Mouse (Mus musculus) midbrain, embryonic 13.5 days (tissue): ENCODE measurements around the gene Thrsp. TPM values are rescaled to one million over a fixed set of nuclear protein-coding genes. Genes with fewer than 3 reads are reported as not detected.
A peak's percentile ranks its signal among the peaks of the same experiment; 100 is the strongest.

Source experiments
- ATAC-seq: fragments of 200-750 bp; cut with Nextera tagmentation; 2 replicates; pipeline ENCODE4 v1.8.0; 2017; ENCODE audit warnings: mild to moderate bottlenecking, moderate TSS enrichment, moderate library complexity
- H3K27ac ChIP-seq: fragments of 300-500 bp; sonication (generic); 2 replicates; pipeline ENCODE4 v1.5.1; 2015; ENCODE audit warnings: inconsistent platforms, mild to moderate bottlenecking, moderate library complexity
- H3K27me3 ChIP-seq: fragments of 300-500 bp; sonication (generic); 2 replicates; pipeline ENCODE4 v1.6.1; 2015; ENCODE audit warnings: mild to moderate bottlenecking, inconsistent platforms
- H3K36me3 ChIP-seq: fragments of 300-500 bp; sonication (generic); 2 replicates; pipeline ENCODE4 v1.6.1; 2015; ENCODE audit warnings: mild to moderate bottlenecking, inconsistent platforms
- H3K4me1 ChIP-seq: fragments of 300-500 bp; sonication (generic); replicated peaks from 2 replicates; pipeline ENCODE4 v1.6.1; 2015; ENCODE audit warnings: inconsistent platforms
- H3K4me2 ChIP-seq: fragments of 300-500 bp; sonication (generic); replicated peaks from 2 replicates; pipeline ENCODE4 v1.6.1; 2015; ENCODE audit warnings: moderate library complexity, mild to moderate bottlenecking, inconsistent platforms
- H3K4me3 ChIP-seq: fragments of 300-500 bp; sonication (generic); replicated peaks from 2 replicates; pipeline ENCODE4 v1.5.1; 2015; ENCODE audit warnings: mild to moderate bottlenecking, inconsistent platforms
- H3K9ac ChIP-seq: fragments of 300-500 bp; sonication (generic); replicated peaks from 2 replicates; pipeline ENCODE4 v1.6.1; 2015; ENCODE audit warnings: mild to moderate bottlenecking, inconsistent platforms
- H3K9me3 ChIP-seq: fragments of 300-500 bp; sonication (generic); 2 replicates; pipeline ENCODE4 v1.6.1; 2016; ENCODE audit warnings: mild to moderate bottlenecking, inconsistent platforms
- WGBS: fragments of 180-500 bp; shearing (Covaris S2); methylation state at CpG from one replicate; pipeline ENCODE4 v1.1.7; 2015; 5-methylcytosine and 5-hydroxymethylcytosine counted together
- polyA plus RNA-seq: library from polyadenylated mRNA; unstranded; fragments of >200 nt; fragmentation: Nextera tagmentation; extraction: Ambion mirVana; gene quantifications from 2 replicates; pipeline ENCODE4 v1.2.1, GENCODE M21; 2015

Thrsp gene
- polyA plus RNA-seq, 1 experiment from 2014 or later, result 0.89 TPM

DNA sequence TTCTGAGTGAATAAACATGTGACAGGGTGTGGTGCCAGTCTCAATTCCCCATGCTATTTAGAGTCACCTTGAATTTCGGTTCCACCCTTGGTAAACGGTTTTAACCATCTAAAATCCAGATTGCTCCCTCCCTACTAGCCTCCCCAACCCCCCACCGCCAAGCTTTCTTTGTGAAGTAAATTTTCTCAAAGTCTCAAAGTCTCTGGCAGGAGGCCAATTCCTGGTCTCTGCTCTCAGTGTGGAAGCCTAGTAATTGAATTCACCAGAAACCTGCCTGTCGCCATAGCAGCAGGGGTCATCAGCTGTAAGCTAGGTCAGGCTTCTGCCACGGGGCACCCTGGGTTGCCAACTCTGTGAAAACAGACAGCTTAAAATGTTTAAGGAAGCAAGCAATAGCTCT lies 12.2 kb upstream of the Thrsp start:
- H3K4me3 ChIP-seq, result no peak overlapping the region
- peak; percentile 87 for ATAC-seq
- H3K4me1 ChIP-seq, result peaks cover 19% of the 10 kb centered on the region
- WGBS, result under 1% methylated on average over 5 of the region's 5 CpGs
- H3K9me3 ChIP-seq, result no peaks in the 10 kb centered on the region
- H3K27me3 ChIP-seq, result no peaks in the 10 kb centered on the region
- H3K9ac ChIP-seq, result no peak overlapping the region
- no peaks in the 10 kb centered on the region for H3K36me3 ChIP-seq
- H3K4me2 ChIP-seq, result peak overlapping the region; percentile 16
- peak overlapping the region; percentile 69 for H3K27ac ChIP-seq

DNA sequence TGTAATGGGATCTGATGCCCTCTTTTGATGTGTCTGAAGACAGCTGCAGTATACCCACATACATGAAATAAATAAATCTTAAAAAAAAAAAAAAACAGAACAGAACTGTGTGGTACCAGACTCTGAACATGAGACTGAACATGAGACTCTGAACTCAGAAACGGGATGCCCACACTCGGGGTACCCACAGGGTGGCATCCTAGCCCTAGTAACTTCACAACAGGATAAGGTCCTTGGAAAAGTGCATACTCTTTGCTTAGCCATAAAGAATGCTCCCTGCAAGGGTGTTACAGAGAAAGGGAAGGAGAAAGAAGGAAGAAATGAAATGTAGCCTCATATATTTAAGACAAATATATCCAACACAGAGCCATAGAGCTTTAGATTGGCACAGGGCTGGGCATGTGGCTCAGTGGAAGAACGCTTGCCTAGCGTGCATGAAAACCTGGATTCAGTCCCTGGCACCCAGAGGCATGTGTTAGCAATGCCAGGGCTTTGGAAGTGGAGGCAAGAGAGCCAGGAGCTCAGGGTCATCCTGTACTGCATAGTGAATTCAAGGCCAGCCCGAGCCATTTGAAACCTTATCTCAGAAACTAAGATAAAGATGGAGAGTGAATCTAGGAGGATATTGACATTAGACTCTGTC lies 10.4 kb upstream of the Thrsp start:
- H3K9me3 ChIP-seq, result no peaks in the 10 kb centered on the region
- no peak for ATAC-seq
- no peaks in the 10 kb centered on the region for H3K27me3 ChIP-seq
- H3K27ac ChIP-seq, result no peak overlapping the region; the same call in 1 of the 2 replicates
- H3K4me2 ChIP-seq, result no peak overlapping the region
- no peaks in the 10 kb centered on the region for H3K36me3 ChIP-seq
- no peak overlapping the region for H3K4me3 ChIP-seq
- H3K4me1 ChIP-seq, result peaks cover 19% of the 10 kb centered on the region
- 85% methylated on average over 5 of the region's 5 CpGs for WGBS
- no peak overlapping the region for H3K9ac ChIP-seq

DNA sequence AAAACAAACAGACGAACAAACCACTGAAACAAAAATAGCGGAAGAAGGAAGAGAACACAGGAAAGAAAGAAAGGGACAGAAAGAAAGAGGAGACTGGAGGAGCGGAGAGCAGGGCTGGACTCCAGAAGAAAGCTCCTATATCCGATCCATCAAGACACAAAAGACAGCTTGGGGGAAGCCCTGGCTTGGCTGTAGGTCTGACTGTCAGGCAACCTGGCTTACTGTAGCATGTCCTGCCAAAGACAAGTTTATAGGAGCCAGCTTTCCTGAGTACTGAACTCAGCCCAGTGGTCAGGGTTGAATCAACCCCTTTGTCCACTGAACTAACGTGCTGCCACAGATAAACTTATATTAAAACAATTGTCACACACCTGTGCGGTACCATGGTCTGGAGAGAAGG lies 9.8 kb upstream of the Thrsp start:
- no peaks in the 10 kb centered on the region for H3K9me3 ChIP-seq
- no peak overlapping the region for H3K4me2 ChIP-seq
- no peaks in the 10 kb centered on the region for H3K27me3 ChIP-seq
- no peaks in the 10 kb centered on the region for H3K36me3 ChIP-seq
- H3K4me1 ChIP-seq, result peaks cover 19% of the 10 kb centered on the region
- no peak overlapping the region for H3K27ac ChIP-seq
- no peak for ATAC-seq
- 85% methylated on average over 6 of the region's 6 CpGs for WGBS
- H3K9ac ChIP-seq, result no peak overlapping the region
- no peak overlapping the region for H3K4me3 ChIP-seq

DNA sequence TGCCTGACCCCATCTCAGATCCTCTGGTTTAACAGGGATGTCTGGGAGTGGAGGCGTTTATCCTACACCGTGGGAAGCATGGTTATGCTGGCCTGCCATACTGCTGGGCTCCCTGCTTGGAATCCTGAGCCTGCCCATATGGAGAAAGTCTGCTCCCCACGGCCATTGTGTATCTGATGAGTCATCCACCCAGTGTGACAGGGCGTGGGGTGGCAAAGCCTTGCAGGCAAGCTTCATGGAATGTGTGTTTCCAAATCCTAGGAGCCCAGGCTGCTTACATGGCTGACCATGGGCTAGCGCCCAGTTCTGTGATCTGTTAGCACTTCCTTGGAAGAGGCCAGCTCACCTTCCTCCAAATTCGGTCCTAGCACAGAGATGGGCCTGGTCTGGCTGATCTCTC lies 9.0 kb upstream of the Thrsp start:
- no peak overlapping the region for H3K9ac ChIP-seq
- no peaks in the 10 kb centered on the region for H3K27me3 ChIP-seq
- no peak overlapping the region for H3K4me3 ChIP-seq
- H3K36me3 ChIP-seq, result no peaks in the 10 kb centered on the region
- H3K9me3 ChIP-seq, result no peaks in the 10 kb centered on the region
- 79% methylated on average over 6 of the region's 6 CpGs for WGBS
- no peak for ATAC-seq
- peaks cover 19% of the 10 kb centered on the region for H3K4me1 ChIP-seq
- H3K4me2 ChIP-seq, result no peak overlapping the region
- H3K27ac ChIP-seq, result no peak overlapping the region

DNA sequence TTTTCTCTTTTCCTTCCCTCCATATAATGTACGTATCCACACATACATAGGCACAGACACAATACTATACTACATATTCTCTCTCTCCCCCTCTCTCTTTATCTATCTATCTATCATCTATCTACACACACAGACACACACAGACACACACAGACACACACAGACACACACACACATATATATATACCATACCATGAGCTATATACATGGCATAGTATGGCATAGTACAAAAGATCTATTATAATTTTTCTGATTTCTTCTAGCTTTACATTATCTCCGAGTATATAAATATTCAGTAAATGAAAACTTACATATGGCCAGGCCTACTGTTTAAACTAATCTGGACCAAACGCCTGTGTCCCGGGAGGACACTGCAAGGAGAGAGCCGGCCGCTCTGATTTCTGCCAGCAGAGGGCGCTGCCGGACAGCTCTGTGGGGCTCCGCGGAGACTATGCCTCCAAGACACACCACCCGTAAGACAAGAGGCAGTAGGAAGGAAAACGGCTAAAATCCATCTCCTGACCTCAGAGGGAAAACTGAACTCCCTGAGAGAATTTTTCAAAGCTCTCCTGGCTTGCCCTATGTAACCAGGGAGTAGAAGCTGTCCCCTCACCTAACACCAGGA lies 7.2 kb upstream of the Thrsp start:
- Histone ChIP-seq H3K4me1 (peaks cover 12% of the 10 kb centered on the region), H3K27ac (0 out of 2 replicates have a peak overlapping the region, but pooled peaks have one; percentile 21), H3K27me3 (no peaks in the 10 kb centered on the region), H3K9me3 (no peaks in the 10 kb centered on the region), H3K4me2 (no peak overlapping the region), H3K36me3 (no peaks in the 10 kb centered on the region), H3K4me3 (no peak overlapping the region), H3K9ac (no peak overlapping the region)
- WGBS, result 8% methylated on average over 12 of the region's 12 CpGs
- peak; percentile 83 for ATAC-seq

DNA sequence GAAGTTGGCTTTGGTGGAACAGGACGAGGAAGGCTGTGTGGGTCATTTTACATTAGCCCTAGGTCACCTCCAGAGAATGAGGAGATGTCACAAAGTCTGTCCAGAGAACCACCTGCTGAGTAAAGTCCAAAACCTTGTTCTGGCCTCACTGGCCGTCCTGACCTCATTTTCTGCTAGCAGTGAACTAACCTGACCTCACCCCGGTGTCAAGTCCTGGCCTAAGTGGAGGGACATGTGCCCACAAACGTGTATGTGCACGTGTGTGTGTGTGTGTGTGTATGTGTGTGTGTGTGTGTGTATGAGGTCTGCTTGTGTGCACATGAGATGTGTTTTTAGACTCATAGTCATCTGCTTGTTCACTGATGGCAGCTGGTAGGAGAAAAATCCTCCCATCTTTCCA lies 6.2 kb upstream of the Thrsp start:
- Histone ChIP-seq H3K4me2 (no peak overlapping the region), H3K9me3 (no peaks in the 10 kb centered on the region), H3K9ac (no peak overlapping the region), H3K4me1 (peaks cover 4% of the 10 kb centered on the region), H3K27me3 (no peaks in the 10 kb centered on the region), H3K27ac (no peak overlapping the region), H3K36me3 (no peaks in the 10 kb centered on the region), H3K4me3 (no peak overlapping the region)
- ATAC-seq, result no peak
- 61% methylated on average over 5 of the region's 5 CpGs for WGBS

DNA sequence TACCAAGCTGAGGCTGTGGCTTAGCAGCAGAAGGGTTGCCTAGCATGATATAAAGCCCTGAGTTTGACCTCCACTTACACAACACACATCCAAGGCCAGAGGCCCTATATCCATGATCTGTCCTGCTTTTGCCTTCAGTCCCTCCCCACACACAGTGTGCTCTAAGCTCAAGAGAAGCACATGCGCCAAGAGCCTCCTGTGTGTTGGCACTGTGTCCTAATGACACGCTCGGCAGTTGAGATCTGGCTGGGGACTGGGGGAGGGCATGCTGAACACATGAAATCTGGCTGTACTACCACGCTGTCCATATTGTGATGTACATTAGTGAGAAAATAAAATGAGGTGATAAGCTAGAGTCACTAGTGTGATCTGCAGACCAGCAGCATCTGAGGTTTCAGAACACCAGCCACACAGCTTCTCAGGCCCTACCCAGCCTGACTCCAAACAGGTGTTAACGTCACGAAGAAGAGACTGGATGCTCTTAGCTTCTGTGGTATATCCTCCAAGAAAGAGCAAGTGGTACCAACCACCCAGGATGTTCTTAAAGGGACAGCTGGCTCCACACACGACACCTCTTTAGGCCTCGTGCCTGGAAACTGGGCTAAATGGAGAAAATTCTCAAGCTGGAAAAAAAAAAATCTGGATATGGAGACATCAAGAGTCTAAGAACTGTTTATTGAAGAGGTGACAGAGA lies 3.6 kb upstream of the Thrsp start:
- H3K4me1 ChIP-seq, result peaks cover 4% of the 10 kb centered on the region; the same call in 1 of the 2 replicates
- no peaks in the 10 kb centered on the region for H3K9me3 ChIP-seq
- no peaks in the 10 kb centered on the region for H3K36me3 ChIP-seq
- no peak overlapping the region for H3K9ac ChIP-seq
- no peak overlapping the region for H3K4me2 ChIP-seq
- WGBS, result 82% methylated on average over 8 of the region's 8 CpGs
- no peak overlapping the region for H3K4me3 ChIP-seq
- no peak overlapping the region for H3K27ac ChIP-seq
- H3K27me3 ChIP-seq, result no peaks in the 10 kb centered on the region
- ATAC-seq, result no peak

DNA sequence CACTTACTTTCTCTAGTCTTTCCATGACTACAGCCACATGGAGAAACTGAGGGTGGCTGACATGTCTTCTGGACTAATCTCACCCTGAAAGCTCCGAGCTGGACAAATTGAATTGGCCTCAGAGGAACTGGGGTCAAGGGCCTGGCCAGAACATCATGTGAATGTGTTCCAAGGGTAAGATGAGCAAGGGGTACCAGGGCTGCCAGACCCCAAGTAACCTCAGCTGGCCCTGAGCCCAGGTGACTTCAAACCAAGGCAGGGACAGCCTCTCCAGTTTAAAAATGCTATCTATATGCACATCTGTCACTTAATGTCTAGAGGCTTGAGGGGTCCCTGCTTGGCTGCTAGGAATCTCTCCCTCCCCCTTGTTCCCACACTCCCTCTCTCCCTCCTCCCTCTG lies 2.9 kb upstream of the Thrsp start:
- H3K4me1 ChIP-seq, result peaks cover 4% of the 10 kb centered on the region; the same call in 1 of the 2 replicates
- no peak for ATAC-seq
- H3K27me3 ChIP-seq, result no peaks in the 10 kb centered on the region
- no peaks in the 10 kb centered on the region for H3K9me3 ChIP-seq
- no peaks in the 10 kb centered on the region for H3K36me3 ChIP-seq
- H3K4me3 ChIP-seq, result no peak overlapping the region
- WGBS, result 62% methylated on average over 1 of the region's 1 CpGs
- H3K9ac ChIP-seq, result no peak overlapping the region
- H3K4me2 ChIP-seq, result no peak overlapping the region
- no peak overlapping the region for H3K27ac ChIP-seq

DNA sequence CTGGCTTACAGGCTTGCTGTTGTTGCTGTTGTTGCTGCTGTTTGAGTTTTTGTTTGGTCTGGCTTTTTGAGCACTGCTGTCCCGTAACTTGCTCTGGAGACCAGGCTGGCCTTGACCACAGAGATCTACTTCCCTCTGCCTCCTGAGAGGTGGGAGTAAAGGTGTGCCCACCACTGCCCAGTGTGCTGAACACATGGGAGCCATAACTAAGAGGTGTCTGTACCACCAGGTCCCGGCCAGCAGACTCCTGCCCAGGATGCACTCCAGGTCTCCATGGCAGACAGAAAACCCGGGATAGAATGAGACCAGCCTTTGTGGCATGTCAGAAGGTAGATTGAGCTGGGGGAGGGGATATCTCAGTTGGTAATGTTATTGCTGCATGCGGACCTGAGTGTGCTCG lies 1.6 kb upstream of the Thrsp start:
- Histone ChIP-seq H3K27me3 (no peaks in the 10 kb centered on the region), H3K9ac (no peak overlapping the region), H3K4me2 (no peak overlapping the region), H3K36me3 (no peaks in the 10 kb centered on the region), H3K27ac (no peak overlapping the region), H3K4me1 (no peaks in the 10 kb centered on the region), H3K9me3 (no peaks in the 10 kb centered on the region), H3K4me3 (no peak overlapping the region)
- 86% methylated on average over 5 of the region's 5 CpGs for WGBS
- no peak for ATAC-seq

DNA sequence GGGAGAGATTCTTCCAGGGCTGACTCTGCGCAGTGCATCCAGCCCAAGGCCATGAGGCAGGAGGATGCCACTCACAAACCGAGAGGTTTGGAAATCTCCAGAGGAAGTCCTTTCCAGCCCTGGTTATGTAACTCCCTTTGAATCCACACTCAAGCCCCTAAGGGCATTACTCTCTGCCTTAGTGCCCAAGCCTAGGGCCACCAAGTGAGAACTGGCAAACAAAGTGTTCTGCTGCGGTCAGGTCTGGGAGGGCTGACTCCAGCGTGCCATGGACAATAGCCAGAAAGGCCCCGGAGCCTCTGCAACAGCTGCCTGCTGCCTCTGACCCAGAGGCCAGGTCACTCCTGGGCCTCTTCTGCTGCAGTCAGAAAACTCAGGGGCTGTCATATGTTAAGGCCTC lies 1.2 kb upstream of the Thrsp start:
- no peaks in the 10 kb centered on the region for H3K4me1 ChIP-seq
- H3K4me2 ChIP-seq, result no peak overlapping the region
- no peaks in the 10 kb centered on the region for H3K27me3 ChIP-seq
- no peaks in the 10 kb centered on the region for H3K36me3 ChIP-seq
- no peak overlapping the region for H3K9ac ChIP-seq
- H3K9me3 ChIP-seq, result no peaks in the 10 kb centered on the region
- H3K4me3 ChIP-seq, result no peak overlapping the region
- ATAC-seq, result no peak
- WGBS, result 82% methylated on average over 5 of the region's 5 CpGs
- no peak overlapping the region for H3K27ac ChIP-seq

DNA sequence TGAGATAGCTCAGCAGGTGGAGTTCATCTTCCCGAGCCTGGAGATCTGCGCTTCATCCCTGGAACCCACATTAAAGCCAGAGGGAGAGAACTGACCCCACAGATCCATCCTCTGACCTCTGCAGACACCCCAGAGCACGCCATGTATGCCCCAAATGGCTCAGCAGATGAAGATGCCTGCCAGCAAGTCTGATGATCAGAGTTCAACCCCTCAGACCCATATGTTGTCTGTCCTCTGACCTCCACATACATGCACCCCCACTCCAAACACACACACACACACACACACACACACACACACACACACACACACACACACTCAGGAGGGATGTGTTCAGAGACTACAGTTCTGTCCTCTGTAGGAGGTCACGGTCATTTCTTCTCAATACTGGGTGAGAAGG lies 1.1 kb downstream of the Thrsp start:
- Histone ChIP-seq H3K4me1 (no peaks in the 10 kb centered on the region), H3K27me3 (no peaks in the 10 kb centered on the region), H3K4me3 (no peak overlapping the region), H3K4me2 (no peak overlapping the region), H3K9me3 (no peaks in the 10 kb centered on the region), H3K27ac (no peak overlapping the region), H3K36me3 (0 out of 2 replicates have a peak, but pooled peaks cover 12% of the 10 kb centered on the region), H3K9ac (no peak overlapping the region)
- no peak for ATAC-seq
- WGBS, result 84% methylated on average over 4 of the region's 4 CpGs

DNA sequence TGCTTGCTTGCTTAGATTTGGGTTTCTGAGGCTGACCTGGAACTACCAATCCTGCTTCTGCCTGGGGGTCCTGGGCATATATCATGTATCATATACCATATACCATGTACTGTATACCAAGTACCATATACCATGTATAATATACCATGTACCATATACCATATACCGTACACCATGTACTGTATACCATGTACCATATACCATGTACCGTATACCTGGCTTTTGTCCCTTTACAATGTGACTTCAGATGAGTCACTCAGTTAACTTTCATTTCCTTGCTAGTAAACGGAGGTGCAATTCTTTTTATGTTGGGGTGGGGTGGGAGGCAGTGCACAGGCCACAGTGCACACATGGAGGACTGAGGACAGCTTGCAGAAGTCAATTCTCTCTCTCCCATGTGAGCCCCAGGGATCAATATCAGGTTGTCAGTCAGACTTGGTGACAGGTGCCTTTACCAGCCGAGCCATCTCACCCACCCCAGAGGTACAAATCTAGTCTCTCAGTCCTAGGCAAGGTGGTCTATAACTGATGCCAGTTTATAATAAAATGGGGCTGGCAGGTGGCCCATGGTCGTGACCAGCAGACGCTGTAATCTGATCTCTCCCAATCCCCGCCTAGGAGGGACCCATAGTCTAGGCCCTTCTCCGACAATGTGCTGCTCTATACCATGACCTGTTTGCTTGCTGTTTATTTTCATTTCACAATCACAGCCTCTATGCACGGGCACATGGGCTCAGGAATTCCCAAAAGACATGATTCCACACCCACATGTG lies 2.4 kb downstream of the Thrsp start:
- no peak for ATAC-seq
- Histone ChIP-seq H3K9me3 (no peaks in the 10 kb centered on the region), H3K9ac (no peak overlapping the region), H3K27me3 (no peaks in the 10 kb centered on the region), H3K27ac (no peak overlapping the region), H3K4me2 (no peak overlapping the region), H3K36me3 (peaks cover 22% of the 10 kb centered on the region), H3K4me1 (no peaks in the 10 kb centered on the region), H3K4me3 (no peak overlapping the region)
- 68% methylated on average over 9 of the region's 9 CpGs for WGBS
